Mouse (Mus musculus) kidney, postnatal 0 days (tissue): ENCODE measurements around the gene Gm10300. TPM values are rescaled to one million over a fixed set of nuclear protein-coding genes. Genes with fewer than 3 reads are reported as not detected.
A peak's percentile ranks its signal among the peaks of the same experiment; 100 is the strongest.

Experiments used
- ATAC-seq: fragments of 200-750 bp; cut with Nextera tagmentation; replicated peaks from 2 replicates; pipeline ENCODE4 v1.8.0; 2017; ENCODE audit warnings: low read depth, moderate number of reproducible peaks, moderate TSS enrichment, moderate library complexity; ENCODE audit not compliant: low FRiP score
- DNase-seq: peaks from one replicate; pipeline ENCODE4 v3.0.0-alpha.2; 2016; ENCODE audit warnings: low spot score
- H3K27ac ChIP-seq: fragments of 300-500 bp; sonication (generic); 2 replicates; pipeline ENCODE4 v1.5.1; 2014; ENCODE audit warnings: mild to moderate bottlenecking
- H3K27me3 ChIP-seq: fragments of 300-500 bp; sonication (generic); 2 replicates; pipeline ENCODE4 v1.6.1; 2014; ENCODE audit warnings: low read length, mixed read lengths; ENCODE audit not compliant: insufficient read depth
- H3K36me3 ChIP-seq: fragments of 300-500 bp; sonication (generic); 2 replicates; pipeline ENCODE4 v1.6.1; 2014; ENCODE audit warnings: low read length, mixed read lengths; ENCODE audit not compliant: insufficient read depth
- H3K4me1 ChIP-seq: fragments of 300-500 bp; sonication (generic); replicated peaks from 2 replicates; pipeline ENCODE4 v1.6.1; 2014; ENCODE audit warnings: antibody characterized with exemption, low read length, mixed read lengths; ENCODE audit not compliant: insufficient read depth
- H3K4me2 ChIP-seq: fragments of 300-500 bp; sonication (generic); 2 replicates; pipeline ENCODE4 v1.6.1; 2014; ENCODE audit warnings: mild to moderate bottlenecking, low read length, moderate library complexity, mixed read lengths
- H3K4me3 ChIP-seq: fragments of 300-500 bp; sonication (generic); replicated peaks from 2 replicates; pipeline ENCODE4 v1.5.1; 2014; ENCODE audit warnings: low read depth, low read length
- H3K9ac ChIP-seq: fragments of 300-500 bp; sonication (generic); 2 replicates; pipeline ENCODE4 v1.6.1; 2014; ENCODE audit warnings: low read depth, low read length
- H3K9me3 ChIP-seq: fragments of 300-500 bp; sonication (generic); replicated peaks from 2 replicates; pipeline ENCODE4 v1.6.1; 2016; ENCODE audit warnings: low read length, inconsistent platforms, mixed read lengths
- CTCF ChIP-seq: IDR thresholded peaks from 2 replicates; pipeline ENCODE4 v1.5.1; 2016; ENCODE audit warnings: antibody characterized with exemption, low read depth, mild to moderate bottlenecking, moderate library complexity
- WGBS: fragments of 180-500 bp; shearing (Covaris S2); extraction: QIAGEN DNeasy Blood & Tissue Kit; methylation state at CpG from one replicate; pipeline ENCODE4 v1.1.7; 2014; 5-methylcytosine and 5-hydroxymethylcytosine counted together
- polyA plus RNA-seq: library from polyadenylated mRNA; unstranded; fragments of >200 nt; fragmentation: Nextera tagmentation; extraction: Ambion mirVana; gene quantifications from 2 replicates; pipeline ENCODE4 v1.2.1, GENCODE M21; 2015

The Gm10300 gene
- polyA plus RNA-seq, 1 experiment from 2014 or later, result 0.08 TPM

GRCm38 (mm10) chr4:132093136-132093535 is 18.6 kb downstream of the Gm10300 start:
- DNase-seq, result no peak
- H3K27me3 ChIP-seq, result no peaks in the 10 kb centered on the region
- H3K36me3 ChIP-seq, result no peaks in the 10 kb centered on the region
- H3K27ac ChIP-seq, result no peak overlapping the region
- H3K4me3 ChIP-seq, result no peak overlapping the region
- TF ChIP-seq CTCF, result no peak
- no peaks in the 10 kb centered on the region for H3K9me3 ChIP-seq
- ATAC-seq, result 0 out of 2 replicates have a peak, but pooled peaks have one; percentile 25
- H3K4me2 ChIP-seq, result no peak overlapping the region
- H3K4me1 ChIP-seq, result no peaks in the 10 kb centered on the region
- 72% methylated on average over 6 of the region's 6 CpGs for WGBS
- H3K9ac ChIP-seq, result no peak overlapping the region

GRCm38 (mm10) chr4:132093928-132094327 is 19.4 kb downstream of the Gm10300 start:
- no peak for ATAC-seq
- Histone ChIP-seq H3K9ac (no peak overlapping the region), H3K27ac (no peak overlapping the region), H3K27me3 (no peaks in the 10 kb centered on the region), H3K4me3 (no peak overlapping the region), H3K4me1 (no peaks in the 10 kb centered on the region), H3K36me3 (no peaks in the 10 kb centered on the region), H3K4me2 (no peak overlapping the region), H3K9me3 (no peaks in the 10 kb centered on the region)
- 78% methylated on average over 5 of the region's 5 CpGs for WGBS
- no peak for TF ChIP-seq CTCF
- no peak for DNase-seq

- Histone ChIP-seq H3K27me3 (no peaks in the 10 kb centered on the region), H3K4me3 (no peak overlapping the region), H3K4me2 (no peak overlapping the region), H3K9ac (no peak overlapping the region), H3K4me1 (no peaks in the 10 kb centered on the region), H3K36me3 (no peaks in the 10 kb centered on the region), H3K27ac (no peak overlapping the region), H3K9me3 (no peaks in the 10 kb centered on the region)
- ATAC-seq, result no peak
- no peak for DNase-seq
- WGBS, result 77% methylated on average over 7 of the region's 7 CpGs
- TF ChIP-seq CTCF, result no peak
These were observed 20.5 kb downstream of the Gm10300 start for GRCm38 (mm10) chr4:132095043-132095442.

- 71% methylated on average over 5 of the region's 5 CpGs for WGBS
- Histone ChIP-seq H3K9ac (no peak overlapping the region), H3K36me3 (no peaks in the 10 kb centered on the region), H3K27ac (no peak overlapping the region), H3K4me3 (no peak overlapping the region), H3K4me2 (no peak overlapping the region), H3K9me3 (no peaks in the 10 kb centered on the region), H3K4me1 (no peaks in the 10 kb centered on the region), H3K27me3 (no peaks in the 10 kb centered on the region)
- DNase-seq (no peak), ATAC-seq (no peak)
- TF ChIP-seq CTCF, result no peak
These were observed 25.1 kb downstream of the Gm10300 start for GRCm38 (mm10) chr4:132099548-132099947.

GRCm38 (mm10) chr4:132101152-132101551 is 26.7 kb downstream of the Gm10300 start:
- H3K27ac ChIP-seq, result no peak overlapping the region
- H3K36me3 ChIP-seq, result no peaks in the 10 kb centered on the region
- H3K27me3 ChIP-seq, result no peaks in the 10 kb centered on the region
- no peak for ATAC-seq
- no peak overlapping the region for H3K4me2 ChIP-seq
- no peaks in the 10 kb centered on the region for H3K9me3 ChIP-seq
- no peak overlapping the region for H3K4me3 ChIP-seq
- H3K9ac ChIP-seq, result no peak overlapping the region
- no peaks in the 10 kb centered on the region for H3K4me1 ChIP-seq
- peak; percentile 54 for DNase-seq
- 44% methylated on average over 3 of the region's 3 CpGs for WGBS
- peak; percentile 66 for TF ChIP-seq CTCF

GRCm38 (mm10) chr4:132108221-132108620 is 33.7 kb downstream of the Gm10300 start:
- ATAC-seq, result no peak
- no peak overlapping the region for H3K4me2 ChIP-seq

GRCm38 (mm10) chr4:132111227-132111626 is 36.7 kb downstream of the Gm10300 start:
- Histone ChIP-seq H3K9ac (no peak overlapping the region), H3K4me2 (no peak overlapping the region), H3K27me3 (no peaks in the 10 kb centered on the region), H3K27ac (no peak overlapping the region), H3K4me1 (no peaks in the 10 kb centered on the region), H3K4me3 (no peak overlapping the region), H3K9me3 (no peaks in the 10 kb centered on the region), H3K36me3 (no peaks in the 10 kb centered on the region)
- DNase-seq (no peak), ATAC-seq (no peak)
- WGBS, result 65% methylated on average over 4 of the region's 4 CpGs
- TF ChIP-seq CTCF, result no peak

More at GRCm38 (mm10) chr4:132108221-132108620, 33.7 kb downstream of the Gm10300 start:
- no peak for TF ChIP-seq CTCF
- Histone ChIP-seq H3K9me3 (no peaks in the 10 kb centered on the region), H3K9ac (no peak overlapping the region), H3K27me3 (no peaks in the 10 kb centered on the region), H3K4me3 (no peak overlapping the region), H3K27ac (no peak overlapping the region), H3K4me1 (no peaks in the 10 kb centered on the region), H3K36me3 (no peaks in the 10 kb centered on the region)
- WGBS, result 92% methylated on average over 7 of the region's 7 CpGs
- DNase-seq, result no peak
